Mouse (Mus musculus): ENCODE data around the gene Hcst. TPM values are rescaled to one million over a fixed set of nuclear protein-coding genes. Genes with fewer than 3 reads are reported as not detected.

Hcst gene
- polyA plus RNA-seq, 1 experiment from 2014 or later: 0.62 TPM

DNA sequence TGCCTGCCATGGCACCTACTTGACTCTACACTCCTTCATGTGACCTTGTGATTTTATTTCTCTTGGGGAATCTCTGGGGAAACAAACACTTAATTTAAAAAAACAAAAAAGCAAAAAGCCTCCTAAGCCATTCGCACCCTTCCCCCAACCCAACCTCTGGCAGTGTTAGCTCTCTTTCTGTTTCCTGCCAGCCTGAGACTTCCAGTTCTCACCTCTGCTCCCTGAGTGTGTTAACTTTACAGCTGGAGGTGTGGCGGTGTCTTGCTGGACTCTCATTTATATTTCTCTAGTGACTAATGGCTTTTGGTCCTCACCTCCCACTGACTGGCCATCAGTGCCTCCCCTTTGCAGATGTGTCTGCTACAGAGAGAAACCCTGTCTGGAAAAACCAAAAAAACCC is 9.9 kb downstream of the Hcst start:
- H3K36me3 ChIP-seq (ENCODE audit: control insufficient read depth, insufficient read depth, low read length): no peaks in the 10 kb centered on the region
- WGBS: 71% methylated on average over 2 of the region's 2 CpGs

DNA sequence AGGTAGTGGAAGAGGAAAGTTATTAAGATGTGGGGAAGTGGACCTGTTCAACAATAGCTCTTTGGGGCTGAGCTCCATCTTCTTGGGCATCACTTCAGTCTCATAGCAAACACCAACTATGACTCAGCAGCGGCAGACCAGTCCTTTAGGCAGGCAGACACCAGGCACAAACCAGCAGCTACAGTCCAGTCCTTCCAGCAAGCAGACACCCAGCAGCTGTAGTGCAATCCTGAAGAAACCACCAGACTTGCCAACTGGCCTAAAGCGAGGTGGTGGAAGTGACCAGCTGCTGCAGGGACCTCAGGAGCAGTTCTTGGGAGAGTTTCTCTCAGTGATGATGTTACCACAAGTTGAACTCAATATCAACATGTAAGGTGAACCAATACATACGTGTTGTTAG is 11.0 kb downstream of the Hcst start:
- DNase-seq (ENCODE audit: low spot score): no peak

More for the DNA sequence above, 9.9 kb downstream of the Hcst start:
- no peak overlapping the region for H3K27ac ChIP-seq (ENCODE audit: low read depth, low read length)
- no peaks in the 10 kb centered on the region for H3K4me1 ChIP-seq (replicated peaks; ENCODE audit: control insufficient read depth, insufficient read depth, low read length)
- H3K9ac ChIP-seq (ENCODE audit: low read depth, low read length): no peak overlapping the region
- no peaks in the 10 kb centered on the region for H3K27me3 ChIP-seq (ENCODE audit: control insufficient read depth, insufficient read depth, low read length)
- ATAC-seq (ENCODE audit: low FRiP score) (no peak), DNase-seq (ENCODE audit: low spot score) (no peak)
- no peaks in the 10 kb centered on the region for H3K9me3 ChIP-seq (ENCODE audit: control insufficient read depth, low read length)
- H3K4me2 ChIP-seq (replicated peaks; ENCODE audit: low read depth, low read length): no peak overlapping the region
- no peak overlapping the region for H3K4me3 ChIP-seq (ENCODE audit: low read depth, low read length)

DNA sequence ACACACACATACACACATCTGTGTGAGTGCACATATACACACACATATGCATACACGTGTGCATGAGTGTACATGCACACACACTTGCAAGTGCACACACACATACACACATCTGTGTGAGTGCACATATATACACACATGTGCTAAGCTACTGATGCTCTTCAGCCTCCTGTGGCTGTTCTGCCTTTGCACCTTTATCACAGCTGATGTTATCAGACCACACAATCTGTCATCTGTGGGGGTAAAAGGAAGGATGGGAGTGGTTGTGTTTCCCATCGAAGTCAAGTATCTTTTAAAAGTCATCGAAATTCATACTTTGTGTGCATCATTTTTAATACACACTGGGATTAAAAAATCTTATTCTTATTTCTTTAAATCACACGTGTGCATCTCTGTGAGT is 17.3 kb downstream of the Hcst start:
- H3K36me3 ChIP-seq (ENCODE audit: control insufficient read depth, insufficient read depth, low read length): no peaks in the 10 kb centered on the region
- H3K9me3 ChIP-seq (ENCODE audit: control insufficient read depth, low read length): no peaks in the 10 kb centered on the region
- no peak overlapping the region for H3K9ac ChIP-seq (ENCODE audit: low read depth, low read length)
- H3K27me3 ChIP-seq (ENCODE audit: control insufficient read depth, insufficient read depth, low read length): no peaks in the 10 kb centered on the region
- H3K4me3 ChIP-seq (ENCODE audit: low read depth, low read length): no peak overlapping the region
- 78% methylated on average over 4 of the region's 4 CpGs for WGBS
- no peak overlapping the region for H3K27ac ChIP-seq (ENCODE audit: low read depth, low read length)
- H3K4me2 ChIP-seq (replicated peaks; ENCODE audit: low read depth, low read length): no peak overlapping the region
- no peaks in the 10 kb centered on the region for H3K4me1 ChIP-seq (replicated peaks; ENCODE audit: control insufficient read depth, insufficient read depth, low read length)
- DNase-seq (ENCODE audit: low spot score) (no peak), ATAC-seq (ENCODE audit: low FRiP score) (no peak)

More for the DNA sequence above, 11.0 kb downstream of the Hcst start:
- Histone ChIP-seq H3K9ac (ENCODE audit: low read depth, low read length) (no peak overlapping the region), H3K4me3 (ENCODE audit: low read depth, low read length) (no peak overlapping the region), H3K27ac (ENCODE audit: low read depth, low read length) (no peak overlapping the region), H3K4me2 (replicated peaks; ENCODE audit: low read depth, low read length) (no peak overlapping the region), H3K4me1 (replicated peaks; ENCODE audit: control insufficient read depth, insufficient read depth, low read length) (no peaks in the 10 kb centered on the region), H3K36me3 (ENCODE audit: control insufficient read depth, insufficient read depth, low read length) (no peaks in the 10 kb centered on the region), H3K9me3 (ENCODE audit: control insufficient read depth, low read length) (no peaks in the 10 kb centered on the region), H3K27me3 (ENCODE audit: control insufficient read depth, insufficient read depth, low read length) (no peaks in the 10 kb centered on the region)
- no peak for ATAC-seq (ENCODE audit: low FRiP score)
- 92% methylated on average over 3 of the region's 3 CpGs for WGBS

DNA sequence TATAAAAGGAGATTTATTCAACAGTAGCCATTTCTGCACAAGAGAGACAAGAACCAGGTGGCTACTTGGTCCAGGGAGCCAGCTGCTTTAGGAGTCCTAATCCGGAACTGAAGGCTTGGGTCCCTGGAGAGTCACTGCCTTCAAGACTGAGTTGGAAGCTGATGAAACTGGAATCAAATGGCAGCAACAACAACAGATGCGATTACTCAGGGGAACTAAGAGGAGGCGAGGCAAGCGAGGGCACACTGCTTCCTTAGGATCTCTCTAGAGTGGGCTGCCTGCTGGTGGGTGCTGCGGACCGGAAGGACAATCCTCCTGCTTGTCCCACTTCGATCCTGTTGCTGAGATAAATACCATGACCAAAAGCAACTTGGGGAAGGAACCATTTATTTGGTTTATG is 20.0 kb downstream of the Hcst start:
- ATAC-seq (ENCODE audit: low FRiP score): no peak
- no peaks in the 10 kb centered on the region for H3K36me3 ChIP-seq (ENCODE audit: control insufficient read depth, insufficient read depth, low read length)
- H3K9me3 ChIP-seq (ENCODE audit: control insufficient read depth, low read length): no peaks in the 10 kb centered on the region
- WGBS: 41% methylated on average over 7 of the region's 7 CpGs
- no peak overlapping the region for H3K27ac ChIP-seq (ENCODE audit: low read depth, low read length)
- peak; percentile 33 for DNase-seq (ENCODE audit: low spot score)
- H3K4me2 ChIP-seq (replicated peaks; ENCODE audit: low read depth, low read length): no peak overlapping the region
- H3K9ac ChIP-seq (ENCODE audit: low read depth, low read length): no peak overlapping the region
- no peak overlapping the region for H3K4me3 ChIP-seq (ENCODE audit: low read depth, low read length)
- no peaks in the 10 kb centered on the region for H3K27me3 ChIP-seq (ENCODE audit: control insufficient read depth, insufficient read depth, low read length)
- H3K4me1 ChIP-seq (replicated peaks; ENCODE audit: control insufficient read depth, insufficient read depth, low read length): no peaks in the 10 kb centered on the region

DNA sequence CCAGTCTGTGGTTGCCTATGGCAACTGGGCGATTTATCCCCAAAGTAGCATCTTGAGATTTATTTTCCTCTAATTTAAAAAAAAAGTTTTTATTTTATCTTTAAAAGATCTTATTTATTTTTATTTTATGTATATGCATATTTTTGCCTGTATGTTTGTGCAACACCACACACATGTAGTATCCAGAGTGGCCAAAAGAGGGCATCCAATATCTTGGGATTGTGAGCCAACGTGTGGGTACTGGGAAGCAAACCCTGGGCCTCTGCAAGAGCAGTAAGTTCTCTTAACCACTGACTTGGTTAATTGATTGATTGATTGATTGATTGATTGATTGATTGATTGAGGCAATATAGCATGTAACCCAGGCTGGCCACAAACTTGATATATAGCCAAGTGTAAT is 24.8 kb downstream of the Hcst start:
- H3K9ac ChIP-seq (ENCODE audit: low read depth, low read length): no peak overlapping the region
- no peaks in the 10 kb centered on the region for H3K4me1 ChIP-seq (replicated peaks; ENCODE audit: control insufficient read depth, insufficient read depth, low read length)
- no peak overlapping the region for H3K27ac ChIP-seq (ENCODE audit: low read depth, low read length)
- no peaks in the 10 kb centered on the region for H3K27me3 ChIP-seq (ENCODE audit: control insufficient read depth, insufficient read depth, low read length)
- no peak overlapping the region for H3K4me2 ChIP-seq (replicated peaks; ENCODE audit: low read depth, low read length)
- H3K4me3 ChIP-seq (ENCODE audit: low read depth, low read length): no peak overlapping the region
- no peaks in the 10 kb centered on the region for H3K9me3 ChIP-seq (ENCODE audit: control insufficient read depth, low read length)
- ATAC-seq (ENCODE audit: low FRiP score) (no peak), DNase-seq (ENCODE audit: low spot score) (peak; percentile 24)
- WGBS: 36% methylated on average over 2 of the region's 2 CpGs
- no peaks in the 10 kb centered on the region for H3K36me3 ChIP-seq (ENCODE audit: control insufficient read depth, insufficient read depth, low read length)

DNA sequence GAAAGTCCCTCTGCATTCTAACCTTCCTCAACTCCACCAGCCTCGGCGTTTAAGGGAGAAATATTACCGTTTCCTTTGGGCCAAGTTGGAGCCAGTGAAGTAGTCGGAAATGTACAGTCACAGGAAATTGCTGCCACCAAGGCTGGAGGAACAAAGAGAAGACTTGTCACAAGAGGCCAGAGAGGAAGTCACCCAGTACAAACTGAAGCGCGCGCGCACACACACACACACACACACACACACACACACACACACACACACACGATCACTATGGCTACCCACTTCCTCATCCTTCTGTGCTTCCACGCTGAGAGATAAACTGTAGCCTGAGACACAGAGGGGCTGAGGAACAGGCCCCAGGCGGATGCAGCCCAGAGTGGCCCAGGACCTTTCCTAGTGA is 25.3 kb downstream of the Hcst start:
- H3K4me2 ChIP-seq (replicated peaks; ENCODE audit: low read depth, low read length): no peak overlapping the region
- H3K4me1 ChIP-seq (replicated peaks; ENCODE audit: control insufficient read depth, insufficient read depth, low read length): no peaks in the 10 kb centered on the region
- no peaks in the 10 kb centered on the region for H3K36me3 ChIP-seq (ENCODE audit: control insufficient read depth, insufficient read depth, low read length)
- 71% methylated on average over 8 of the region's 11 CpGs for WGBS
- DNase-seq (ENCODE audit: low spot score) (no peak), ATAC-seq (ENCODE audit: low FRiP score) (no peak)
- no peaks in the 10 kb centered on the region for H3K9me3 ChIP-seq (ENCODE audit: control insufficient read depth, low read length)
- H3K4me3 ChIP-seq (ENCODE audit: low read depth, low read length): no peak overlapping the region
- H3K27me3 ChIP-seq (ENCODE audit: control insufficient read depth, insufficient read depth, low read length): no peaks in the 10 kb centered on the region
- H3K27ac ChIP-seq (ENCODE audit: low read depth, low read length): no peak overlapping the region
- H3K9ac ChIP-seq (ENCODE audit: low read depth, low read length): no peak overlapping the region

DNA sequence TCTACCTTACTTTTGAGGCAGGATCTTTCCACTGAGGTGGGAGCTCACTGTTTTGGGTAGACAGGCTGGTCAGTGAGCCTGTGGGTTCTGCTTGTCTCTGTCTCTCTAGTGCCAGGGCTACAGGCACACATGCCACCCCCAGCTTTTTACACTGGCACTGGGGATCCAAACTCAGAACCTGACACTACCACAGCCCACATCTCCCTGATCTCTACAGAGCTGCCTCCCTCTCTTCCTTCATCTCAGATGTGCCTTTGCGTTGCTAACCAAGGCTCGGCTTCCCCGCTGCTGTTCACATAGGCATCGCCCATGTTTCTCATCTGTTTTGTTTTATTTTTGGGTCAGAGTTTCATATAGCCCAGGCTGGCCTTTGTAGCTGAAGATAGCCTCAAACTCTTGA is 26.0 kb downstream of the Hcst start:
- Histone ChIP-seq H3K9me3 (ENCODE audit: control insufficient read depth, low read length) (no peaks in the 10 kb centered on the region), H3K4me1 (replicated peaks; ENCODE audit: control insufficient read depth, insufficient read depth, low read length) (no peaks in the 10 kb centered on the region), H3K4me3 (ENCODE audit: low read depth, low read length) (no peak overlapping the region), H3K27ac (ENCODE audit: low read depth, low read length) (no peak overlapping the region), H3K36me3 (ENCODE audit: control insufficient read depth, insufficient read depth, low read length) (no peaks in the 10 kb centered on the region), H3K4me2 (replicated peaks; ENCODE audit: low read depth, low read length) (no peak overlapping the region), H3K9ac (ENCODE audit: low read depth, low read length) (no peak overlapping the region), H3K27me3 (ENCODE audit: control insufficient read depth, insufficient read depth, low read length) (no peaks in the 10 kb centered on the region)
- DNase-seq (ENCODE audit: low spot score) (no peak), ATAC-seq (ENCODE audit: low FRiP score) (no peak)
- 84% methylated on average over 4 of the region's 4 CpGs for WGBS

DNA sequence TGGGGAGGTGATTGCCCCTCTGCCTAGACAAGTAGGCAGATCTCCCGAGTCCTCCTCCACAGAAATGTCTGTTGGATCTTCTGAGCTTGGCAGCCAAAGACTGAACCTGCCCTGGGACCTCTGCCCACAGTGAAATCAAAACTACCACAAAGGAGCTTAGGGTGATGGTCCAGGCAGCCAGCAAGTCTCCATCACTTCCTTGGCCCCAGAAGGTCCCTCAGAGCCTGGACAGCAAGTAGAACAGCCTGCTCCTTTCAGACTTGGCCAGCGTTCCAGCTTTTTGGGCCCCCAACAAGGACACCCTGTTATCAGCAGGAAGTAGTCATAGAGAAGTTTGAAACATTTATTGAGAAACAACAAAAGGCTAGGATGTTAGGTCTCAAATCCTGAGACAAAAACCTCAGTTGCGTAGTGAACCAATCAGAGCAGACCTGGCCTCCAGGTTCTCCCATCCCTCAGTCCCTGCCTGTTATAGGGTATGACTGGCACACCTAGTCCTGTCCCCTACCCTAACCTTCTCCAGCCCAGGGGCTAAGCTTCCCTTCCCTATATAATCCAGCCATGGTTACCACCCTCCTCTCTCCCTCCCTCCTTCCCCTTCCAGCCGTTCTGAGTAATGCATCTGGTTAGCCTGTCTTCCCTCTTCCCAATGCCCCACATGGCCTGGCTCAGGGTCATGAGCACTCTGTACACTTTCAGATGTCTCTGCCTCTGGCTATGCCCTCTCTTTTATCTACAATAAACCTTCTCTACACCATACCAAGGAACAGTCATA is 26.7 kb downstream of the Hcst start:
- no peaks in the 10 kb centered on the region for H3K9me3 ChIP-seq (ENCODE audit: control insufficient read depth, low read length)
- no peak overlapping the region for H3K4me3 ChIP-seq (ENCODE audit: low read depth, low read length)

DNA sequence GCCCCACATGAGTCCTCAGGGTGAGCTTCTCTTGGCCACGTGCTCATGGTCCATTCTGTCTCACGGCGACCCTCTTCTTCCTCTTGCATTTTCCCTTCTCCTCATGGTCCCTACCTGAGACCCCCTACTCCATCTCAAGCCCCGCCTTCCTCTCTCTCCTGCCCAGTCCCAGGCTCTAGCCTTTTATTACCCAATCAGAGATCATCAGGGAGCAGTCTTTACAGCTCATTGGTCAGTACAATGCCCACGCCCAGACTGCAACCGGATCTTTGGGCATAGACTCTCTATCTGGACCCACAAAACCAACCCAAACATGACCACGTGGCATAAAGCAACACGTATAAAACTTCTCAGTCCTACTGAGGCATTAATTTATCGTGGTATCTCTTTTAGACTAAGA is 35.5 kb downstream of the Hcst start:
- WGBS: 89% methylated on average over 9 of the region's 9 CpGs
- H3K4me3 ChIP-seq (ENCODE audit: low read depth, low read length): no peak overlapping the region
- no peak for ATAC-seq (ENCODE audit: low FRiP score)

More for the DNA sequence above, 26.7 kb downstream of the Hcst start:
- Histone ChIP-seq H3K9ac (ENCODE audit: low read depth, low read length) (no peak overlapping the region), H3K4me1 (replicated peaks; ENCODE audit: control insufficient read depth, insufficient read depth, low read length) (no peaks in the 10 kb centered on the region), H3K4me2 (replicated peaks; ENCODE audit: low read depth, low read length) (no peak overlapping the region), H3K27me3 (ENCODE audit: control insufficient read depth, insufficient read depth, low read length) (no peaks in the 10 kb centered on the region), H3K27ac (ENCODE audit: low read depth, low read length) (no peak overlapping the region), H3K36me3 (ENCODE audit: control insufficient read depth, insufficient read depth, low read length) (no peaks in the 10 kb centered on the region)
- DNase-seq (ENCODE audit: low spot score): no peak
- no peak for ATAC-seq (ENCODE audit: low FRiP score)
- WGBS: 74% methylated on average over 4 of the region's 4 CpGs

More for the DNA sequence above, 35.5 kb downstream of the Hcst start:
- Histone ChIP-seq H3K9me3 (ENCODE audit: control insufficient read depth, low read length) (no peaks in the 10 kb centered on the region), H3K27me3 (ENCODE audit: control insufficient read depth, insufficient read depth, low read length) (no peaks in the 10 kb centered on the region), H3K4me1 (replicated peaks; ENCODE audit: control insufficient read depth, insufficient read depth, low read length) (no peaks in the 10 kb centered on the region), H3K27ac (ENCODE audit: low read depth, low read length) (no peak overlapping the region), H3K36me3 (ENCODE audit: control insufficient read depth, insufficient read depth, low read length) (no peaks in the 10 kb centered on the region), H3K4me2 (replicated peaks; ENCODE audit: low read depth, low read length) (no peak overlapping the region), H3K9ac (ENCODE audit: low read depth, low read length) (no peak overlapping the region)
- no peak for DNase-seq (ENCODE audit: low spot score)
